Mouse (Mus musculus): Measurements from ENCODE around the gene Rinl.
A peak's percentile ranks its signal among the peaks of the same experiment; 100 is the strongest.

Rinl gene

DNA sequence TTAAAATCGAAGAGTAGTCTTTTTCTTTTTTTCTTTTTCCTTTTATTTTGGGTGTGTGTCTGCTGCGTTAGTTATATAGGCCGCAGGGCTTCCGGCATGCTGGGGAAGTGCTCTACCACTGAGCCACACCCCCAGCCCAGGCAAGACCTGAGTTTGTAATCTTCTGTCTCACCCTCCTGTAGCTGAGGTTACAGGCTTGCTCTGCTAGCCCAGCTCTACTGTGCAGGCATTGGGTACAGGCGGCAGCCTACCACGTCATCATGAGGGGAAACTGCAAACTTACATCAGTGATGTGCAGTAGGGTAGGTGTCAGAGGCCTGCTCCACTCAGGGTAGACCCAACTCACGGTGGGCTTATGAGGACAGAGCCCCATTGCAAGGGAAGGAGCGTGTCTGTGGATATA is 7.5 kb upstream of the Rinl start:
- no peak for DNase-seq

GRCm38 (mm10) chr7:28785161-28785560 is 3.6 kb upstream of the Rinl start:
- no peak for DNase-seq

- DNase-seq: no peak
Measured at GRCm38 (mm10) chr7:28787884-28788283, 885 bp upstream of the Rinl start.

GRCm38 (mm10) chr7:28789235-28789634 is 466 bp downstream of the Rinl start:
- DNase-seq: no peak

- DNase-seq: no peak
Measured at GRCm38 (mm10) chr7:28790066-28790806, 1.5 kb downstream of the Rinl start.

GRCm38 (mm10) chr7:28791706-28792105 is 2.9 kb downstream of the Rinl start:
- no peak for DNase-seq

DNA sequence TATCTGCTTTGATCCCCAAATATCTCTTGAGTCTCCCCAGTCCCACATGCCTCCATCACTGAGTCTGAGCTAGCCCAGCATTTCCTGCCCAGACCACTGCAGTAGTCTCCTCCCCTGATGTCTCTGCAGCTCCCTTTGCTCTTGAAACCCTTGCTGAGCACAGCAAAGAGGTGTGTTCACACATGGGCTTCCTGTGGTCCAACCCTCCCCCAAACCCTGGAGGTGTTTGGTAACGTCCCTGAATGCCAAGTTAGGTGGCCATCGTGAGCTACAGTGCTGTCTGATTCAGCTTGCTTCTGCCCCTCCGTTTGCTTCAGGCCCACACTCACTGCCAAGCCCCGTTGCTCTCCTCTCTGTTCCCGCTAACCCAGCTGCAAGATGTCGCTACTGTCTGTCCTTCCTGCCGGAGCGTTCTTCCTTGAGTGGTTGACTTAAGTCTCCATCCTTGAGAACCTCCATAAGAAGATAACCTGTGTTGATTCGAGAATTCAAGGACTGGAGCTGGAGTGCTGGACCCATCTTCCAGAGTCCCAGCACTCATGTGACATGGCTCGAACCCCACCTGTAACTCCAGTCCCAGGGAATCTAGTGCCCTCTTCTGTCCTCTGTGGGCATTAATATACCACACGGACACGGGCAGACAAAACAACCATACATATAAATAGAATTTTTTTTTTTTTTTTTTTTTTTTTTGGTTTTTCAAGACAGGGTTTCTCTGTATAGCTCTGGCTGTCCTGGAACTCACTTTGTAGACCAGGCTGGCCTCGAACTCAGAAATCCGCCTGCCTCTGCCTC is 3.8 kb downstream of the Rinl start:
- DNase-seq: no peak

DNA sequence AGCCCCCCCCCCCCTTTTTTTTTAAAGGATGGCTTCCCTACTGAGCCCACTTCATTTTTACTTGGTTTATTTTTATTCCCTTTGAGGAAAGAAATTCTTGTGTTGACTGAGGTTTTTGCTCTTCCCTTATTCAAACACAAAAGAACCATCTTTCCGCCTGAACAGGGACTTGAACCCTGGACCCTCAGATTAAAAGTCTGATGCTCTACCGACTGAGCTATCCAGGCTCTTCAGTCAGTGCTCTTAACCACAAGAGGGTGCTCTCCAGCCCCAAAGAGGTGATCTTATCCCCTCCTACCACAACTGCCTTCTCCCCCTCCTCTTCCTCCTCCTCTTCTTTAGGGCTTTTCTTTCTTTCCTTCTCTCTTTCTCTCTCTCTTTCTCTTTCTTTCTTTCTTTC is 5.1 kb downstream of the Rinl start:
- peak; percentile 50 for DNase-seq

DNA sequence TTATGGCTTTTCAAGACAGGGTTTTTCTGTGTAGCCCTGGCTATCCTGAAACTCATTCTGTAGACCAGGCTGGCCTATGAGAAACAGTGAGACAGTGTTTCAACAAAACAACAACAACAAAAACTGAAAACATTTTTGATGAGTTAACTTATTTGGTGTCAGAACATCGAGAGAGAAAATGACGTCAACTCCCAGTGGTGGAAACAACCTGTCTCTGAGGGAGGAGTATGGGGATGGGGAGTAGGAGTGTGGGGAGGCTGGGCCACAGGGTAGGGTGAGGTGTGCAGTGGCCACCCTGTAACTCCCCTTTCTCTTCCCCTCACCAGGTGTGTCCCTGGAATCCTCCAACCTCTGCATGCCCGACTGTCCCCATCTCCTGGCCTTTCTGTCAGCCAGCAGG is 5.7 kb downstream of the Rinl start:
- DNase-seq: no peak

- DNase-seq: peak; percentile 23
Measured at GRCm38 (mm10) chr7:28795832-28796231, 7.1 kb downstream of the Rinl start.

DNA sequence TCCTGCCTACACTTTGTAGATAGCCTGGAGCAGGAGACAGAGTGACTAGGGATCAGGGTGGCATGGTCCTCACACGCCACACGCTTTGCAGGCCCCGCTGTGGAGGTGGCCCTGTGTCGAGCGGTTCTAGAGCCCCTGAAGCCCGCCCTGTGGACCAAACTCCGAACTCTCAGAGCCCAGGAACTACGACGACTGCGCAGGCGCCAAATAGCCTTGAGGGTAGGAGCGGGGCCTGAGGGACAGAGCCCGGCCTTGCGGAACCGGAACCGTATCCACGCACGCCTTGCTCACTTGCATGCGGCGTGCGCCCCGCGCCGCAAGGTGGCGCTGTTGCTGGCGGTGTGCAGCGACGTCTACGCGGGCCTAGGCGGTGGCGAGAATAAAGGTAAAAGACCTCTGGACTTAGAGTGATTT is 7.8 kb downstream of the Rinl start:
- DNase-seq: peak; percentile 91

- no peak for DNase-seq
Measured at GRCm38 (mm10) chr7:28799994-28800393, 11.2 kb downstream of the Rinl start.

DNA sequence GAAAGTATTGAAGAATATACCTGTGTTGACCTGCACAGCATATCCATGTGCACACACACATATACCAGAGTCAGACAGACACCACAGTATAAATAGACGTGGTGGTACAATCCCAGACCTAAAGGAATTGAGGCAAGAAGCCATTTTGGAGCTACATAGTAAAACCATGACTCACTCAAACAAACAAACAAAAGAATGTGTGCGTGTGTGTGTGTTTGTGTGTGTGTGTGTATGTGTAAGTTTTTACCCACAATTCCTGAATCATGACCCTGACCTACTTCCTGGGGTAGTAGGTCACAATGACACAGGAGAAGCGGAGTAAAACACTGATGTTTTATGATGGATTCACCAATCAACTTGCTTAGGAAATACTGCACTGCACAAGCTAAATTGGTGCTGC is 12.7 kb downstream of the Rinl start:
- DNase-seq: no peak

DNA sequence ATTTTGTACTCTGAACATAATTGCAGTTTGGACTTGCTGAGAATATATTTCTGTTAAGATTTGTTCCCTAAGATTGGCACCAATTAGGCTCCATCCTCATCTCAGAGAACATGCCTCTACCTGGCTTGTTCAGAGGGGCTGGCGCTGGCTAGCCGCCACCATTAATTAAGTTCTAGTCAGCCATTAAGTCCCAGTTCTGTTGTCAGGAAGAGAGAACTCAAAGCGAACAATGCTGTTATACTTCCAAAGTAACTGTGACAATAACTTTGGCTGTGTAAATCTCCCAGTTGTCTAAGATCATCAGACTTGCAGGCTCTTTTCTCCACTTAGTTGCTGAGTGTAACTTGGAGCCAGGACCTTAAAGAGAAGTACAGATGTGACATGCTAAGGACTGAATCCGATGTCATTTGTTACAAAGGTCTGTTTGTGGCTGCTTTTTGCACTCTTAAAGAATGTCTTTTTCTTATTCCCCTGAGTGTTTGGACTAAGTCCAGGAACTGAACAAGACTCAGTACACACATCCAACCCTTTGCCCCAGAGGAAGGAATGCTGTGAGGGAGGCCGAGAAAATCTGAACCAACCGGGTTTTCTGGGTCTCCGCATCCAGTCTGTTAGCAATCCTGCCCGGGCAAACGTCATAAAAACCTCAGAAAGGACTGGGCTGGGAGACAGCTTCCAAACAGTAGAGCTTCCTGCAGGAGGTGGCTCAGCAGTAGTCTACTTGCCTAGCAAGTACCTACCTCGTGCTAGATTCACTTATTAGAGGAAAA is 13.3 kb downstream of the Rinl start:
- peak; percentile 72 for DNase-seq

- peak; percentile 62 for DNase-seq
Measured at GRCm38 (mm10) chr7:28802846-28803588, 14.2 kb downstream of the Rinl start.

GRCm38 (mm10) chr7:28803756-28804155 is 15.0 kb downstream of the Rinl start:
- no peak for DNase-seq

GRCm38 (mm10) chr7:28806869-28807268 is 18.1 kb downstream of the Rinl start:
- no peak for DNase-seq

GRCm38 (mm10) chr7:28807641-28808220 is 19.0 kb downstream of the Rinl start:
- DNase-seq: peak; percentile 44

GRCm38 (mm10) chr7:28808221-28808941 is 19.6 kb downstream of the Rinl start, which contains the start of gene Hnrnpl:
Gene Hnrnpl, plus strand, starts transcription at chr7:28808541.
- peak; percentile 67 for DNase-seq

DNA sequence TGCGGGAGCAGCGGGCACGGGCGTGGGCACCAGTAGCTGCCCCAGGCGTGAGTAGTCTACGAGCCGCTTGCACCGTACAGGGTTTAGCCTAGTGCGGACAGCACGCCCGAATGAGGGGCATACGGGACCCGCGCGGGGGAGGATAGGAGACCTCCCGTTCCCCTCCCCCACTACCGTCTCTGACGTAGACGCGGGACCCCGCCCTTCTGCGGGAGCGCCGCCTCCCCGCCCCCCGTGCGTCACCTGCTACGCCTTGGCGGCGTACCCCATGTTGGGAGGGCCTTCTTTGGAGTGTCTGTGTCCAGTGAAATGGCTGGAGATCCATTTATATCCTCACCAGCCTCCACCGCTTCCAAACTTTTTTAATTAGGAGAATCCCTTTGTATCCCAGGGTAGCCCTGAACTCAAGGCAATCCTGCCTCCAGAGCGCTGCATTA is 20.2 kb downstream of the Rinl start:
- DNase-seq: peak; percentile 98

DNA sequence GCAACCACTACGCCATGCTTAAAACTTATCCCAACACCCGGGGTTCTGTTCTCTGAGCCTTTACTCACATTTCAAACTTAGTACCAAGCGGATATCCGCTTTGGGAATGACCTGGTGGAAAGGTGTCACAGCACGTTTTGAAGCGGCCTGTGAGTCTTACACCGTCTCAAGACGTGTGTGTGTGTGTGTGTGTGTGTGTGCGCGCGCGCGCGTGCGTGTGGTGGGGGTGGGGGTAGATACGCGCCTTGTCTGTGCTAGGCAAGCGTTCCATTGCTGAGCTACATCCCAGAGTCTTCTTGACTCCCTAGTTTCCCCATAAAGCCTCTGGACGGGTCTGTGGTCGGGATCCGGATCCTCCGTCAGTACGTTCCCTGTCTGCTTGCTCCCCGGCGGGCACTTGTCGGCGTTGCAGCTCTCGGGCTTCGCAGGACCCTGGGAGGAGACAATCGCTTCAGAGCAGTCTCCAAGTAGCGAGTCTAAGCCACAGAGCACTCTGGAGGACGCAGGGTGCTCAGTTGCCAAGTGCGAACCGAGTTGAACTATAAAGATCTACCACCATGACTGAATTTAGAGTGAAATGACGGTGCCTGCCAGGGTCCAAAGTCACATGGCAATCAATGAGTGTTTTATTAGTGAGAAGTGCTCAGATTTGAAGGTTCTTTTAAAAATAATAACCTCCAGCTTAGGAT is 20.8 kb downstream of the Rinl start:
- DNase-seq: peak; percentile 61
